Mouse (Mus musculus) lung, embryonic 16.5 days (tissue): Measurements from ENCODE around the gene Babam2. TPM values are rescaled to one million over a fixed set of nuclear protein-coding genes. Genes with fewer than 3 reads are reported as not detected.

ENCODE experiments used
- ATAC-seq: fragments of 200-750 bp; cut with Nextera tagmentation; 2 replicates; pipeline ENCODE4 v1.8.0; 2017; ENCODE audit warnings: low read depth, mild to moderate bottlenecking, moderate library complexity
- H3K27ac ChIP-seq: fragments of 300-500 bp; sonication (generic); 2 replicates; pipeline ENCODE4 v1.5.1; 2014; ENCODE audit warnings: mild to moderate bottlenecking, control low read depth, low read length
- H3K27me3 ChIP-seq: fragments of 300-500 bp; sonication (generic); 2 replicates; pipeline ENCODE4 v1.6.1; 2014; ENCODE audit warnings: low read depth, low read length, mixed read lengths; ENCODE audit not compliant: control insufficient read depth, insufficient read depth
- H3K36me3 ChIP-seq: fragments of 300-500 bp; sonication (generic); 2 replicates; pipeline ENCODE4 v1.6.1; 2014; ENCODE audit warnings: low read length; ENCODE audit not compliant: control insufficient read depth, insufficient read depth
- H3K4me1 ChIP-seq: fragments of 300-500 bp; sonication (generic); replicated peaks from 2 replicates; pipeline ENCODE4 v1.6.1; 2014; ENCODE audit warnings: low read length, mixed read lengths; ENCODE audit not compliant: control insufficient read depth, insufficient read depth
- H3K4me2 ChIP-seq: fragments of 300-500 bp; sonication (generic); 2 replicates; pipeline ENCODE4 v1.6.1; 2014; ENCODE audit warnings: low read depth, low read length, control low read depth
- H3K4me3 ChIP-seq: fragments of 300-500 bp; sonication (generic); 2 replicates; pipeline ENCODE4 v1.5.1; 2014; ENCODE audit warnings: mild to moderate bottlenecking, low read length, control low read depth
- H3K9ac ChIP-seq: fragments of 300-500 bp; sonication (generic); 2 replicates; pipeline ENCODE4 v1.6.1; 2014; ENCODE audit warnings: low read length, control low read depth
- H3K9me3 ChIP-seq: fragments of 300-500 bp; sonication (generic); 2 replicates; pipeline ENCODE4 v1.6.1; 2016; ENCODE audit warnings: low read length; ENCODE audit not compliant: control insufficient read depth
- WGBS: fragments of 180-500 bp; shearing (Covaris S2); extraction: QIAGEN DNeasy Blood & Tissue Kit; methylation state at CpG from one replicate; pipeline ENCODE4 v1.1.7; 2014; 5-methylcytosine and 5-hydroxymethylcytosine counted together
- polyA plus RNA-seq: library from polyadenylated mRNA; unstranded; fragments of >200 nt; fragmentation: Nextera tagmentation; extraction: Ambion mirVana; gene quantifications from 2 replicates; pipeline ENCODE4 v1.2.1, GENCODE M21; 2015

Babam2 gene
- polyA plus RNA-seq, 1 experiment from 2014 or later = 51.9 TPM

DNA sequence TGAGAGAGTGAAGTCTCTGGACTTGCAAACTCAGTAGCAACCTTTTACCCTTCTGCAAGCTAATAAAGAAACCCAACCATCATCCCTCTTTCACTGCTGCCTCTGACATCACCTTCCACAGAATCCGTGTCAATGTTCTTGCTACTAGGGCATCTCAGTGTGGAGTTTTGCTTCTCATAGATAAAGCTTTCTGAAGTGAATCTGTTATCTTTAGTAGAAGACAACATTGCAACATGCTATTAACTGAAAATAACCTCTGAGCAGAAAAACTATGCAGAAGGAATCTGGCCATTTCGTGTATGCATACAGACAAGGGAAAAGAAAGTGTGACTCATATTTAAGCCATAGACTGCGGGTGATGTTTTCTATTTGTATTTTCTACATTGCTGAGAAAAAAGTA lies 168.6 kb downstream of the Babam2 start:
- Histone ChIP-seq H3K4me1 (peaks cover 6% of the 10 kb centered on the region; the same call in 1 of the 2 replicates), H3K27ac (no peak overlapping the region), H3K9ac (no peak overlapping the region), H3K36me3 (no peaks in the 10 kb centered on the region), H3K9me3 (no peaks in the 10 kb centered on the region), H3K4me2 (no peak overlapping the region), H3K4me3 (no peak overlapping the region), H3K27me3 (no peaks in the 10 kb centered on the region)
- WGBS = 71% methylated on average over 3 of the region's 3 CpGs
- no peak for ATAC-seq

DNA sequence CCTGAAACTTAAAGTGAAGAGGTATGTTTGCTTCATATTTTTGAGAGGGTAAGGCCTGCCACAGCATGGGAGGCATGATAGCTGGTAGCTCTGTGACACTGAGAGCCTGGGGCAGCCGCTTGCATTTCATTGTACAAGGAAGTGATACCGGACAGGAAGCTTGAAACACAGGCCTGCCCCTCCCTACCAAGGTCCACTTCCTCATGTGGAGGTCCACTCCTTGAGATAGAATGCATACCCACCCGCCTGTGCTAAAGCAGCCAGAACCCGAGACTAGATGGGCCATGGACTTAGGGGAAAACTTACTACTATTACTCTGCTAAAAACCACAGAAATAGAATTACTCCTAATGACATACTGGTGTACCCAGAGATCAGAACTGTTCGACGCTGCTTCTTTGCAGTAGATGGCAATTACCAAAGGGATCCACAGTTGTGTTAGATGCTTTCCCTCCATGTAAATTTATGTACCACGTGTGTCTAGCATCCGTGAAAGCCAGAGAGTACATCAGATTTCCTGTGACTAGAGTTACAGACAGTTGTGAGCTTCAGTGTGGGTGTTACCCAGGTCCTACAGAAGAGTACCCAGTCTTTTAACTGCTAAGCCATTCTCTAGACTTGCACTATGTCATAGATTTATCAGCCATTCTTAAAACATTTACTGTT lies 173.5 kb downstream of the Babam2 start:
- Histone ChIP-seq H3K4me1 (peaks cover 3% of the 10 kb centered on the region; the same call in 1 of the 2 replicates), H3K27ac (peak overlapping the region; percentile 56), H3K36me3 (no peaks in the 10 kb centered on the region), H3K4me2 (no peak overlapping the region), H3K27me3 (no peaks in the 10 kb centered on the region), H3K4me3 (no peak overlapping the region), H3K9me3 (no peaks in the 10 kb centered on the region), H3K9ac (no peak overlapping the region)
- ATAC-seq = no peak
- 65% methylated on average over 8 of the region's 8 CpGs for WGBS

DNA sequence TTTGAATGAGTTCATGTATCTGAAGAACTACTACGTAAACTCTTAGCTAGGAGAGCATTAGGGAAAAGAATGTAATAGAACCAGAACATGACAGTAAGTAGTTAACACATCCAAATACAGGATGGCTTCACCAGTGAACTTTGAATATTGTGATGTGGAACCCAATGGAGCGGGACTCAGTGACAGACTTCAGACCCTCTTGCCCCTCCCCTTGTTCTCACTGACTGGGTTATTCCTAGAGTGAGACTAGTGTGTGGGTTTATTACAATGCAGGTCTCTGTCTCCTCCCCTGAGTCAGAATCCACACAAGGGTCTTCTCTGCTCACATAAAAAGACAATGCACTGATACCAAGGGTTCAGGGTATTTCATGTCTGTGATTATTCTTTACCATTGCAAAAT lies 175.8 kb downstream of the Babam2 start:
- 87% methylated on average over 2 of the region's 2 CpGs for WGBS
- H3K27me3 ChIP-seq = no peaks in the 10 kb centered on the region

DNA sequence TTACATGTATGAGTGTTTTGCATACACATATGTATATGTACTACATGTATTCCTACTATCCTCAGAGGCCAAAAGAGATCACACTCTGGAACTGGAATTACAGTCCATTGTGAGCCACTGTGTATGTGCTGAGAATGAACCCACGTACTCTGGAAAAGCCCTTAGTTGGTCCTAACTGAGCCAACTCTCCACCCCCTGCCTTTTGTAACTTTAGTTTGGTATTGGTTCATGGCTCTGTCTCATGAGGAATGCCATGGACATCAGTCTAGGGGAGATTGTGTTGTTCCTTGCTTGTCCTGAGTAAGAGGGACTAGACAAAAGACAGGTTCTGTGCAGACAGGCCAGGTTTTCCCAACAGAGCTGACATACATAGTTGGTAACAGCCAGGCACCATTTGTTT lies 177.1 kb downstream of the Babam2 start:
- Histone ChIP-seq H3K4me2 (no peak overlapping the region), H3K9me3 (no peaks in the 10 kb centered on the region), H3K4me3 (no peak overlapping the region), H3K9ac (no peak overlapping the region), H3K36me3 (no peaks in the 10 kb centered on the region), H3K4me1 (peaks cover 10% of the 10 kb centered on the region; the same call in 1 of the 2 replicates), H3K27ac (no peak overlapping the region), H3K27me3 (no peaks in the 10 kb centered on the region)
- ATAC-seq = no peak
- whole genome bisulfite sequencing = 84% methylated on average over 1 of the region's 1 CpGs

More for the DNA sequence above, 175.8 kb downstream of the Babam2 start:
- Histone ChIP-seq H3K4me1 (peaks cover 10% of the 10 kb centered on the region; the same call in 1 of the 2 replicates), H3K36me3 (no peaks in the 10 kb centered on the region), H3K4me3 (no peak overlapping the region), H3K4me2 (no peak overlapping the region), H3K27ac (no peak overlapping the region), H3K9ac (no peak overlapping the region), H3K9me3 (no peaks in the 10 kb centered on the region)
- ATAC-seq = no peak

DNA sequence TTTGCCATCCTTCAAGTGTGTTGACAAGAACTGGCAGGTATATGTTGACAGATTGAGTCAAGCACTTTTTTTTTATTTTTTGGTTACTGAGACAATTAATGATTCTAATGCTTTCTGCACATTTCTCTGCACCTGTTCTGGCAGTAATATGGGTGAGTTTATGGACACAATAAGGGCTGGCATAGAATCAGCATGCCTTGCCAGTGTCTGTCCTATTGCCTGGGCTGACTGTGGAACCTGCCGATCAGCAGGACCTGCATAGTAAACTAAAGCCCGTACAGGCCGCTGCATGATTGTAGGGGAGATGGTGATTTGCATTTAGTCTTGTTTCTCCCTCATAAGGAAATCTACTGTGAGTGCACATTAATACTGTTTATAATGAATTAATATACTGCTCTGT lies 178.0 kb downstream of the Babam2 start:
- ATAC-seq = no peak
- H3K4me2 ChIP-seq = no peak overlapping the region
- 88% methylated on average over 3 of the region's 3 CpGs for WGBS
- H3K4me3 ChIP-seq = no peak overlapping the region
- H3K27me3 ChIP-seq = no peaks in the 10 kb centered on the region
- no peak overlapping the region for H3K9ac ChIP-seq
- peaks cover 10% of the 10 kb centered on the region; the same call in 1 of the 2 replicates for H3K4me1 ChIP-seq
- no peak overlapping the region for H3K27ac ChIP-seq
- no peaks in the 10 kb centered on the region for H3K9me3 ChIP-seq
- H3K36me3 ChIP-seq = no peaks in the 10 kb centered on the region

DNA sequence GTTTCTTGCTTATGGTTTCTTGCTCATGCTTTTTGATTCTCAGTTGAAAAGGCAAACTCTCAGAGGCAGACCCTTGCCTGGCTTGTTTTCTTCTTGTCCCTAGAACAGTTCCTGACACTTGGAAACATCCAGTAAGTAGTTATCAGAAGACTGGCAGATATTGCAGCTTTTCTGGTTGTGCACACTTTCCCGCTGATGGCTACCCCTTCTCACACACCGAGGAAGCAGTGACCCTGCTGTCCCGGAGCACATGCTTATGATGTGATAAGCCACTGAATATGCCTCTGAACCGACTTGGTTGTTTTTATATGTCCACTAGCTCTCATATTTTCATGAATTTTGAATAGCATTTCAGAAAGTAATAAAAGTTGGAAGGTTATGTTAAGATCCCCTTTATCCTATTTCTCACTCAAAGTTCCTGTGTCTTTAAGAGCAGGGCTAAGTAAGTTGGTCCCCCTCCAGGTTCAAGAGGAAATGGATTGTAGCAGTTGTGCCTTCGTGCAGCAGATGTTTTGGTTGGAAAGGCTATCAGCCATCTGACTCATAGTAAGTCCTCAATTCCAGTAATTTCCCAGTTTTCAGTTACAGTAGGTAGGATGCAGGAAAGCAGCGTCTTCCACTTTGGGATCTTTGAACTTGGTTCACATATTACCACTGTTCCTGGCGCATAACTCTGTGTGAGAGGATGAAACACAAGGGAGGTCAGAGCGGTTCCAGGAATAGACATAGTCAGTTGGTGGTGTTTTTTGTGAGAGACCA lies 178.9 kb downstream of the Babam2 start:
- Histone ChIP-seq H3K27ac (peak overlapping the region; percentile 13; the same call in 1 of the 2 replicates), H3K36me3 (no peaks in the 10 kb centered on the region), H3K27me3 (no peaks in the 10 kb centered on the region), H3K9ac (no peak overlapping the region), H3K4me1 (peaks cover 7% of the 10 kb centered on the region; the same call in 1 of the 2 replicates), H3K9me3 (no peaks in the 10 kb centered on the region), H3K4me2 (no peak overlapping the region), H3K4me3 (no peak overlapping the region)
- ATAC-seq = no peak
- 49% methylated on average over 8 of the region's 8 CpGs for WGBS

DNA sequence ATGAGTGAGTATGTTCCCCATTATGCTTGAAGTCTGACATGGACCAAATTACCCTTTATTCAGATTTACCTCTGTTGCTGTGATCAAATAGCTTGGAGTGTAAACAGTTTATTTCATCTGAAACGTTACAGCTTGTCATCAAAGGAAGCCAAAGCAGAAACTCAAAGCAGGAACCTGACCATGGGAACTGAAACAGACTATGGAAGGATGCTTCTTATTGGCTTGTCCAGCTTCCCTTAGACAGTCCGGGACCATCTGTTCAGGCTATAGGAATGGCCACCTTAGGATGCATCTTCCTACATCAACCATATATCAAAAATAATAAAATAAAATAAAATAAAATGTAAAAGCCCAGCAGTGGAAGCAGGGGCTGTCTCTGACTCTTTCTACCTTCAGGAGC lies 183.0 kb downstream of the Babam2 start:
- H3K9me3 ChIP-seq = no peaks in the 10 kb centered on the region
- H3K4me1 ChIP-seq = peaks cover 7% of the 10 kb centered on the region; the same call in 1 of the 2 replicates
- H3K4me2 ChIP-seq = no peak overlapping the region
- no peak overlapping the region for H3K4me3 ChIP-seq
- H3K27me3 ChIP-seq = no peaks in the 10 kb centered on the region
- ATAC-seq = no peak
- H3K9ac ChIP-seq = no peak overlapping the region
- WGBS = 53% methylated on average over 2 of the region's 2 CpGs
- no peak overlapping the region for H3K27ac ChIP-seq
- H3K36me3 ChIP-seq = no peaks in the 10 kb centered on the region

DNA sequence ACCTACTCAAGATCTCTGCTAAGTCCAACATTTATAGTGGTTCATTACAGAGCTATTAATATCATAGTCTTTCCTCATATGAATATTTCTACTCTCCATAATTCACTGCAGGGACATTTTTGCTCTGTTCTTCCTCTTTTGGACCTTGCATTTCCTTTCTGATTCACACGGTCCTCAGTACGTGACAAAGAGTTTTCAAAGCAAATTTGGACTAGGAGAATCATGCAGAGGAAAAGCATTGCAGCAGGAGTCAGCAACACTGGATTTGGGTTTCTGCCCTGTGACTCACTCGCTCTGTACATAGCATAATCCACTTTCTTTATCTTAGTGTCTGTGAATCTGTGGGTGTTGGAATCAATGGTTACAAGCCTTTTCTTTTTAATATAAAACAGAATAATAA lies 184.8 kb downstream of the Babam2 start:
- ATAC-seq = no peak
- Histone ChIP-seq H3K9ac (no peak overlapping the region), H3K4me1 (0 out of 2 replicates have a peak, but pooled peaks cover 1% of the 10 kb centered on the region), H3K27ac (no peak overlapping the region), H3K4me2 (no peak overlapping the region), H3K36me3 (no peaks in the 10 kb centered on the region), H3K9me3 (no peaks in the 10 kb centered on the region), H3K27me3 (no peaks in the 10 kb centered on the region), H3K4me3 (no peak overlapping the region)
- WGBS = 66% methylated on average over 3 of the region's 3 CpGs

DNA sequence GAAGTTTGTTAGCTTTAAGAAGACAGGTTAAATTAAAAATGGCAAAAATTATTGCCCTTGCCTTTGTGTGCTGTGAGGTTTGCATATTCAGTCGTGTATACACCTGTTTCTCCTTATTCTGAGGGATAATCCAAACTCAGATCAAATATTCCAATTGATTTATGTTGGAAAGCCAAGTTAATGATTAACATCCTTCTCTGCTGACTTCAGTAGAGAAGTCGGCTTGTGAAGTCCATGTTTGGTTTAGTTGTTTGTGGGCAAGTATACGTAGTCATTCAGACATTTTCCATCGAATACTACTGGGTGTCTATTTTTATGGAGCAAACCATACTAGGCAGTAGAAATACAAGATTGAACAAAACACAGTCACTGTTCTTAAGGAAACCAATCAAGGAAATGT lies 187.5 kb downstream of the Babam2 start:
- Histone ChIP-seq H3K27ac (no peak overlapping the region), H3K4me1 (peaks cover 9% of the 10 kb centered on the region), H3K4me2 (no peak overlapping the region), H3K36me3 (no peaks in the 10 kb centered on the region), H3K4me3 (no peak overlapping the region), H3K9me3 (no peaks in the 10 kb centered on the region), H3K27me3 (no peaks in the 10 kb centered on the region), H3K9ac (no peak overlapping the region)
- no peak for ATAC-seq
- 53% methylated on average over 4 of the region's 4 CpGs for WGBS
